Comparison of ENCODE assay signal across 14 mouse cellular contexts in the genomic region with DNA sequence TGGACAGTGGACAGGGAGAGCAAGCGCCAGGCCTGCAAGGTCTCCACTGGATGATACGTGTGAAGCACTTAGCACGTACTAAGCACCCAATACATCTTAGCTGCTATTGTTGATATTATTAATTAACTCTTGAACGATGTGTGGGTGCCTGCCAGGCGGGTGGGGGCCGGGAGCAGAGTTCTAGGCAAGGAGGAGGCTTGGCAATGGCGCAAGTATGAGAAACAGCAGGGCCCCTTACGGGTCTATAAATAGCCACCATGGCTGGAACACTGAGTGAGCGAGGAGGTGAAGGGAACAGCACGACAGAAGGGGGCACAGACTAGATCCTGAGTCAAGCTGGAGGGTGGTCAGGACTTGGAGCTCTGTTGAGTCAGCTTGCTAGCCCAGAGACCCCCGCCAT.
DNase-seq lines count a peak whose midpoint lies in the region; ATAC-seq and TF ChIP-seq lines count a peak whose summit lies in the region.
"Had no signal": no experiment of that assay in that cellular context is flagged by ENCODE, and none has a peak within 500 bp of the region (broad histone marks: within the 10 kb centered on the region; RNA-seq: fewer than 3 reads in every experiment).

No protein-coding gene starts in this region.

- peaks cover 14% of the 10 kb centered on the region for H3K4me1 ChIP-seq in heart, embryonic 11.5 days (ENCODE audit: control insufficient read depth, insufficient read depth, low read length)
- H3K4me1 ChIP-seq in lung, embryonic 14.5 days (ENCODE audit: insufficient read depth): peaks cover 5% of the 10 kb centered on the region; the same call in 1 of the 2 replicates
- peaks cover 15 to 22% of the 10 kb centered on the region in 2 experiments for H3K4me1 ChIP-seq in heart, embryonic 14.5 days (ENCODE audit: control insufficient read depth in 2 of 2, insufficient read depth in 2 of 2, low read length in 2 of 2)
- peaks cover 25% of the 10 kb centered on the region for H3K4me1 ChIP-seq in limb, embryonic 13.5 days

- no peak overlapping the region for H3K4me3 ChIP-seq in heart, embryonic 11.5 days (ENCODE audit: low read depth, low read length)
- no peak overlapping the region for H3K4me3 ChIP-seq in lung, embryonic 14.5 days (ENCODE audit: low read depth, low read length)
- no peak overlapping the region for H3K4me3 ChIP-seq in heart, embryonic 14.5 days (ENCODE audit: control insufficient read depth in 1 of 2, insufficient read depth in 1 of 2, low read depth in 1 of 2, low read length in 2 of 2)
- H3K4me3 ChIP-seq in limb, embryonic 13.5 days: no peak overlapping the region
- H3K4me3 ChIP-seq: erythroblast, embryonic 14.5 days; neural tube, embryonic 12.5 days had no signal

- H3K4me2 ChIP-seq in heart, embryonic 11.5 days: no peak overlapping the region
- no peak overlapping the region for H3K4me2 ChIP-seq in lung, embryonic 14.5 days
- H3K4me2 ChIP-seq in heart, embryonic 14.5 days (ENCODE audit: low read length): peak overlapping the region; percentile 2; the same call in 1 of the 2 replicates
- no peak overlapping the region for H3K4me2 ChIP-seq in limb, embryonic 13.5 days (replicated peaks)
- H3K4me2 ChIP-seq: neural tube, embryonic 12.5 days had no signal

- H3K9ac ChIP-seq in heart, embryonic 11.5 days (ENCODE audit: low read depth, low read length): no peak overlapping the region
- H3K9ac ChIP-seq in lung, embryonic 14.5 days: no peak overlapping the region
- no peak overlapping the region for H3K9ac ChIP-seq in heart, embryonic 14.5 days (ENCODE audit: low read length)
- H3K9ac ChIP-seq in limb, embryonic 13.5 days: no peak overlapping the region
- H3K9ac ChIP-seq: neural tube, embryonic 12.5 days had no signal

- TF ChIP-seq CTCF in lung, embryonic 14.5 days (IDR thresholded peaks at IDR 0.05; ENCODE audit: low read depth): no peak

- H3K27ac ChIP-seq in heart, embryonic 11.5 days (ENCODE audit: low read depth, low read length): peak overlapping the region; percentile 32; the same call in 1 of the 2 replicates
- H3K27ac ChIP-seq in lung, embryonic 14.5 days (ENCODE audit: low read depth): no peak overlapping the region
- H3K27ac ChIP-seq in heart, embryonic 14.5 days (replicated peaks in 1 of 2; ENCODE audit: control insufficient read depth in 1 of 2, insufficient read depth in 1 of 2, low read depth in 2 of 2, low read length in 2 of 2): peak overlapping the region; percentile 30 to 78
- peak overlapping the region; percentile 28; the same call in 1 of the 2 replicates for H3K27ac ChIP-seq in limb, embryonic 13.5 days
- H3K27ac ChIP-seq: neural tube, embryonic 12.5 days had no signal

- ATAC-seq in heart, embryonic 11.5 days (replicated peaks; ENCODE audit: insufficient number of reproducible peaks, low FRiP score, low TSS enrichment): no peak
- ATAC-seq in lung, embryonic 14.5 days (ENCODE audit: insufficient read depth): peak; percentile 65; the same call in 1 of the 2 replicates
- peak; percentile 66; the same call in 1 of the 2 replicates for ATAC-seq in heart, embryonic 14.5 days (ENCODE audit: insufficient number of reproducible peaks, insufficient read depth, low FRiP score, low read depth)
- ATAC-seq in limb, embryonic 13.5 days (ENCODE audit: low FRiP score, low read depth): no peak
- ATAC-seq in megakaryocyte progenitor cell, adult 5-6 weeks (replicated peaks; ENCODE audit: poor library complexity): no peak
- ATAC-seq: hindbrain, embryonic 16.5 days had no signal

- no peaks in the 10 kb centered on the region for H3K9me3 ChIP-seq in heart, embryonic 11.5 days (replicated peaks; ENCODE audit: control insufficient read depth, low read length)
- H3K9me3 ChIP-seq in lung, embryonic 14.5 days (ENCODE audit: low read depth, low read length): no peaks in the 10 kb centered on the region
- no peaks in the 10 kb centered on the region for H3K9me3 ChIP-seq in heart, embryonic 14.5 days (ENCODE audit: control insufficient read depth, low read length)
- no peaks in the 10 kb centered on the region for H3K9me3 ChIP-seq in limb, embryonic 13.5 days
- H3K9me3 ChIP-seq: neural tube, embryonic 12.5 days had no signal

- intact Hi-C loops in heart, postnatal 25 days (cut with DNase I): no loop called here

- no peaks in the 10 kb centered on the region for H3K27me3 ChIP-seq in heart, embryonic 11.5 days (ENCODE audit: control insufficient read depth, insufficient read depth, low read length)
- H3K27me3 ChIP-seq in lung, embryonic 14.5 days (ENCODE audit: insufficient read depth, low read length): no peaks in the 10 kb centered on the region
- H3K27me3 ChIP-seq in heart, embryonic 14.5 days (ENCODE audit: control insufficient read depth, insufficient read depth, low read length): no peaks in the 10 kb centered on the region
- H3K27me3 ChIP-seq in limb, embryonic 13.5 days: no peaks in the 10 kb centered on the region
- H3K27me3 ChIP-seq: neural tube, embryonic 12.5 days had no signal

- WGBS in heart, embryonic 11.5 days (ENCODE audit: insufficient replicate concordance): 47% methylated on average over 11 of the region's 11 CpGs
- 35% methylated on average over 11 of the region's 11 CpGs for WGBS in lung, embryonic 14.5 days
- WGBS in heart, embryonic 14.5 days: 24% methylated on average over 11 of the region's 11 CpGs
- WGBS in limb, embryonic 13.5 days: 64% methylated on average over 11 of the region's 11 CpGs

- H3K36me3 ChIP-seq in heart, embryonic 11.5 days (ENCODE audit: control insufficient read depth, insufficient read depth, low read length): no peaks in the 10 kb centered on the region
- no peaks in the 10 kb centered on the region for H3K36me3 ChIP-seq in lung, embryonic 14.5 days (ENCODE audit: insufficient read depth)
- H3K36me3 ChIP-seq in heart, embryonic 14.5 days (ENCODE audit: control insufficient read depth, insufficient read depth, low read length): no peaks in the 10 kb centered on the region
- no peaks in the 10 kb centered on the region for H3K36me3 ChIP-seq in limb, embryonic 13.5 days
- H3K36me3 ChIP-seq: neural tube, embryonic 12.5 days had no signal

- no peak for DNase-seq in heart, postnatal 25 days (ENCODE audit: low spot score)
- peak; percentile 67 for DNase-seq in lung, embryonic 14.5 days
- DNase-seq in lung, postnatal 36 days: no peak
- no peak for DNase-seq in adrenal gland, adult 18-20 months (ENCODE audit: low spot score in 2 of 2)
- DNase-seq: adrenal gland, adult 8-10 months; cerebellum, adult 9-10 months; gastrocnemius, postnatal 36 days had no signal

Comparison
In these comparisons a context has a peak if more than half of its experiments do, and no peak if none do; other contexts are left out.
1. ATAC-seq: peak in lung, embryonic 14.5 days (single experiment) and heart, embryonic 14.5 days (single experiment); none in heart, embryonic 11.5 days (single experiment), limb, embryonic 13.5 days (single experiment) and megakaryocyte progenitor cell, adult 5-6 weeks (single experiment).